Mouse (Mus musculus) left cerebral cortex, adult 2 months (tissue): ENCODE measurements around the gene Pdap1. TPM values are rescaled to one million over a fixed set of nuclear protein-coding genes. Genes with fewer than 3 reads are reported as not detected.
"Not testable (repeated sequence)": the region's sequence is repeated elsewhere in the genome, so short reads cannot be mapped to it uniquely, and the experiment has no call there.

Experiments
- DNase-seq, 2 experiments: peaks; one replicate each; pipeline ENCODE4 v3.0.0; 2021 to 2022; ENCODE audit warnings: low spot score in 2 of 2, mixed read lengths in 1 of 2; ENCODE audit errors: extremely low spot score in 1 of 2
- H3K27ac ChIP-seq: fragments of 200-600 bp; 2 replicates; pipeline ENCODE4 v1.8.1; 2022
- H3K4me3 ChIP-seq: fragments of 200-600 bp; 2 replicates; pipeline ENCODE4 v1.8.1; 2022
- CTCF ChIP-seq: fragments of 200-600 bp; IDR thresholded peaks from 2 replicates; pipeline ENCODE4 v1.8.1; 2022; ENCODE audit warnings: antibody characterized with exemption, mild to moderate bottlenecking, moderate library complexity
- intact Hi-C: fragments of 180-260 bp; cut with DNase I; formaldehyde crosslinking; loops from one replicate; pipeline ENCODE4 v1.15.1; 2025
- total RNA-seq, 2 experiments: library from RNA; stranded (reverse); gene quantifications; 2 replicates each; pipeline ENCODE4 v1.2.3; 2021

Gene Pdap1
- total RNA-seq, 2 experiments from 2014 or later, result 92.5 to 96.0 TPM

- H3K4me3 ChIP-seq, result no peak overlapping the region
- no peak overlapping the region; the same call in 1 of the 2 replicates for H3K27ac ChIP-seq
- DNase-seq, result peak in 1 of 2 experiments; percentile 54
- TF ChIP-seq CTCF, result peak; percentile 67
- intact Hi-C loops, result no loop called here
Measured at GRCm38 (mm10) chr5:145116916-145117315, 23.1 kb downstream of the Pdap1 start.

- intact Hi-C loops, result no loop called here
- Histone ChIP-seq H3K27ac (peak overlapping the region; percentile 53; the same call in 1 of the 2 replicates), H3K4me3 (no peak overlapping the region)
- no peak for DNase-seq
- no peak for TF ChIP-seq CTCF
Measured at GRCm38 (mm10) chr5:145116316-145116715, 23.7 kb downstream of the Pdap1 start.

GRCm38 (mm10) chr5:145115736-145116135, 24.3 kb downstream of the Pdap1 start:
- intact Hi-C loops, result no loop called here
- Histone ChIP-seq H3K4me3 (no peak overlapping the region), H3K27ac (peak overlapping the region; percentile 53; the same call in 1 of the 2 replicates)
- no peak for DNase-seq
- TF ChIP-seq CTCF, result no peak

GRCm38 (mm10) chr5:145114606-145115473, 25.2 kb downstream of the Pdap1 start:
- H3K27ac ChIP-seq, result peak overlapping the region; percentile 78
- TF ChIP-seq CTCF, result no peak
- no peak for DNase-seq
- H3K4me3 ChIP-seq, result peak overlapping the region; percentile 57
- intact Hi-C loops, result no loop called here

GRCm38 (mm10) chr5:145114071-145114605, 25.9 kb downstream of the Pdap1 start, which contains the start of gene Arpc1b:
Gene Arpc1b (plus strand): TSS chr5:145114215.
- Histone ChIP-seq H3K27ac (peak within 1 kb of the TSS; percentile 78), H3K4me3 (peak within 1 kb of the TSS; percentile 57)
- intact Hi-C loops, result no loop called here
- DNase-seq, result peak in 1 of 2 experiments; percentile 37
- TF ChIP-seq CTCF, result no peak

- no peak overlapping the region for H3K4me3 ChIP-seq
- no peak overlapping the region for H3K27ac ChIP-seq
- no peak for TF ChIP-seq CTCF
- no peak for DNase-seq
- intact Hi-C loops, result no loop called here
Measured at GRCm38 (mm10) chr5:145113416-145113815, 26.6 kb downstream of the Pdap1 start.

- DNase-seq, result no peak
- TF ChIP-seq CTCF, result no peak
- no peak overlapping the region for H3K27ac ChIP-seq
- intact Hi-C loops, result no loop called here
- H3K4me3 ChIP-seq, result no peak overlapping the region
Measured at GRCm38 (mm10) chr5:145112566-145112965, 27.5 kb downstream of the Pdap1 start.

- no peak for DNase-seq
- no peak overlapping the region for H3K4me3 ChIP-seq
- no peak overlapping the region for H3K27ac ChIP-seq
- TF ChIP-seq CTCF, result no peak
- intact Hi-C loops, result no loop called here
Measured at GRCm38 (mm10) chr5:145110401-145110800, 29.6 kb downstream of the Pdap1 start.

- TF ChIP-seq CTCF, result no peak
- DNase-seq, result no peak
- Histone ChIP-seq H3K27ac (peak overlapping the region; percentile 19; the same call in 1 of the 2 replicates), H3K4me3 (no peak overlapping the region)
- intact Hi-C loops, result no loop called here
Measured at GRCm38 (mm10) chr5:145105694-145106275, 34.3 kb downstream of the Pdap1 start.

GRCm38 (mm10) chr5:145104328-145104727, 35.7 kb downstream of the Pdap1 start:
- DNase-seq, result no peak
- intact Hi-C loops, result no loop called here
- Histone ChIP-seq H3K4me3 (no peak overlapping the region), H3K27ac (peak overlapping the region; percentile 66; the same call in 1 of the 2 replicates)
- TF ChIP-seq CTCF, result no peak

GRCm38 (mm10) chr5:145102706-145103105, 37.3 kb downstream of the Pdap1 start:
- H3K27ac ChIP-seq, result no peak overlapping the region
- H3K4me3 ChIP-seq, result no peak overlapping the region
- TF ChIP-seq CTCF, result no peak
- intact Hi-C loops, result no loop called here
- no peak for DNase-seq

- intact Hi-C loops, DNase-seq, H3K27ac ChIP-seq, H3K4me3 ChIP-seq: not testable (repeated sequence)
Measured at GRCm38 (mm10) chr5:145101451-145101850, 38.6 kb downstream of the Pdap1 start.
